Mouse (Mus musculus): ENCODE data around the gene Cask. TPM values are rescaled to one million over a fixed set of nuclear protein-coding genes. Genes with fewer than 3 reads are reported as not detected.

The Cask gene
- total RNA-seq, 1 experiment from 2014 or later, result 56.8 TPM

DNA sequence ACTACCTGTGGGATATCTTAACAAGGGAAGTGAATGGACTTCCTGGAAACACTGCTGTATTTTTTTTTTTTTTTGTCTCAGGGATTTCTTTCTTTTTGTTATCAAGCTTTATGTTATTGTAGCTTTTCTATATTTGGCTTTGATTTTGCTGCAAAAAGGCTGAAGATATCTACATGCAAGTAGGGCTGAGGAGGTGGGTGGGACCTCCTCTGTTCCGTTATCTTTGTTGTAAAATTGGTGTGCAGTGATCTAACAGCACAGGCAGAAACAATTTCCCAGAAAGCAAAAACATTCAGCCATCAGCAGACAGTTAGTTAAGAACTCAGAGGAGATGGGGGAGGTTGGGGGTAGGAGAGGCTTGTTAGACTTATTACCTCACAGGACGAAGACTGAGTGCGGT is 296.7 kb downstream of the Cask start:
- ATAC-seq (ENCODE audit: extremely low read depth, insufficient number of reproducible peaks, low FRiP score, poor library complexity, severe bottlenecking), result no peak

GRCm38 (mm10) chrX:13552288-13552687 is 298.9 kb downstream of the Cask start:
- no peak for ATAC-seq (ENCODE audit: extremely low read depth, insufficient number of reproducible peaks, low FRiP score, poor library complexity, severe bottlenecking)

GRCm38 (mm10) chrX:13551566-13551965 is 299.6 kb downstream of the Cask start:
- ATAC-seq (ENCODE audit: extremely low read depth, insufficient number of reproducible peaks, low FRiP score, poor library complexity, severe bottlenecking), result no peak

DNA sequence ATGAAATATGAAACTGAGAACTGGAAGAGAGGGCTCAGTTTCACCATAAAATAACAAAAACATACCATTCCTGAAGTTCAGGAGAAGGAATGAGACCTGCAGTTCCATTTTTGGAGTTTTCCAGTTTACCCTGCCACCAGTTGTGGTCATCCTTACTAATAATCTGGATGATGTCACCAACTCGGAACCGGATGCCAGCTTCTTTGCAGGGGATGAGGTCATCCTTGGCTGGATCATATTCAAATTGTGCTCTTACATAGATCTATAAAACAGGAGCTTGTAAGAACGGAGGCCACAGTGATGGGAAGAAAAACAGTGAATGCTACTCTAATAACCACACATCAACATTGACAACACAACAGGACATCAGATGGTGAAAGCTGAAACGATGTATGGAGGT is 302.1 kb downstream of the Cask start:
- no peak for ATAC-seq (ENCODE audit: extremely low read depth, insufficient number of reproducible peaks, low FRiP score, poor library complexity, severe bottlenecking)

DNA sequence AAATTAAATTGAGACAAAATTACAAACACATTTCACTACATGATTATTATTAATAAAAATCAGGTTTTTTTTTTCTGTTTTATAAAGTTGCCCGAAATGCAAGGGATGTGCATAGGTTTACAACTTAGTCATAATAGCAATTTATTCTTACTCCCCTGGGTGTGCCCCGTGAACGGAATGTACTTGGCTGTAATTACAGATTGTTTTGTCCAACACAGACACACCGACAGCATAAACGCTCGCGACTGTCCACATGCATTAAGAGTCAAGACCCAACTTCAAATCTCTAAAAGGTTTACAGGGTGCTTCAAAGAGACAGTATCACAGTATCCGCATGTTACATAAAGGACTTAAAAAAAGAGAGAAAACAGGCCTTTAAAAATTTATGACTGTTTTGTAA is 329.9 kb downstream of the Cask start:
- ATAC-seq (ENCODE audit: extremely low read depth, insufficient number of reproducible peaks, low FRiP score, poor library complexity, severe bottlenecking), result no peak

DNA sequence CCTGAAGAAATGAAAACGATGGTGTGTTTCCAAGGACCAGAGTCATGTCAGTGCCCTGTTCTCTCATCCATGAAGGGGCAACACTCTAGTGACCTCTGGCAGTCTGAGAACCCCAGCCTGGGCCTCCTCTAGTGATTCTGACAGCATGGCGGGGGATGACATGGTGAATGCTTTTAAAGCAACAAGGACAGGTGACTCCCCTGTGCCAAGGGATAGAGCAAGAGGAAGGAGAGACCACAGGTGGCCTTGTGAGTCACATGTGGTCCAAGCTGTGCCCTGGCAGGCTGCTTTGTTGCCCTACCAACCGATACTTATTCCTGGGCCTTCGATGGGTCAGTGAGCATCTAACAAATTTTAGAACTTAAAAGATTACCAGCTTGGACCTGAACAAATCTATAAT is 330.6 kb downstream of the Cask start:
- no peak for ATAC-seq (ENCODE audit: extremely low read depth, insufficient number of reproducible peaks, low FRiP score, poor library complexity, severe bottlenecking)

GRCm38 (mm10) chrX:13519408-13519783 is 331.8 kb downstream of the Cask start:
- no peak for ATAC-seq (ENCODE audit: extremely low read depth, insufficient number of reproducible peaks, low FRiP score, poor library complexity, severe bottlenecking)

GRCm38 (mm10) chrX:13518781-13519407 is 332.3 kb downstream of the Cask start:
- ATAC-seq (ENCODE audit: extremely low read depth, insufficient number of reproducible peaks, low FRiP score, poor library complexity, severe bottlenecking), result no peak

DNA sequence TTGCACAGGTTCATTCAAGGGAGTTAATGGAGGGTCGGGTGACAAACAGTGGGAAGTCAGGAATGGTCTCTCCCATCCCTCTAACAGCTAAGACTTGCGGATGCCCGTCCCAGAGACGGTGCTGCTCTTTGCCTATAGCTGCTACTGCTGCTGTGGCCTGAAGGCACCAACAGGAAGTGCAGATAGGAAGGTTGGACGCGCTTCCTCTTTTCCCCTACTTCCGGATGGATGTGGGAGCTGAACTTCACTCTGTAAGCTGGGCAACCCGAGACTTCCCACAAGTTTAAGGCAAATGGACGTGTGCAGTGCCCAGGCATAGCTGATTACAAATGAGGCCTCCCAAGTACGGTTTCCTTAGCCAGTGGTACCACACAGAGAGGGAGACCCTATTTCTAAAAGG is 333.1 kb downstream of the Cask start:
- ATAC-seq (ENCODE audit: extremely low read depth, insufficient number of reproducible peaks, low FRiP score, poor library complexity, severe bottlenecking), result no peak

- ATAC-seq (ENCODE audit: extremely low read depth, insufficient number of reproducible peaks, low FRiP score, poor library complexity, severe bottlenecking), result peak; percentile 76; the same call in 1 of the 2 replicates
These were observed 334.7 kb downstream of the Cask start for GRCm38 (mm10) chrX:13516451-13516850.

DNA sequence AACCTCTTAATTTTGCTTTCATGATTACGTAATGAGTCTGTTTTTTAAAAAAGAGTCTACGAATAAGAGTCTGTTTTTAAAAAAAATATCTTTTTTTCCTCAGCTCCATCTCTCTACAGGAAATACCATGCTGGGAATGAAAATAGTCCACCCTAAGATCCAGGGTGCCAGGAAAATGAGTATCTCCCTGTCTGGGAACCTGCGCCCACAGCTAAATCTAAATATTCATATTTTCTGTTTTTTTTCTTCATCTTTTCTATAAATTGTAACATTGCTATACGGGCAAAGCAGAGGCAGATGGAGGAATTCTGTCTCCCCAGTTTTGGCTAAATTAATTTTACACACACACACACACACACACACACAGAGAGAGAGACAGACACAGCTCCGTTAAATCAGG is 337.3 kb downstream of the Cask start:
- no peak for ATAC-seq (ENCODE audit: extremely low read depth, insufficient number of reproducible peaks, low FRiP score, poor library complexity, severe bottlenecking)

- ATAC-seq (ENCODE audit: extremely low read depth, insufficient number of reproducible peaks, low FRiP score, poor library complexity, severe bottlenecking), result no peak
These were observed 338.0 kb downstream of the Cask start for GRCm38 (mm10) chrX:13513127-13513526.

GRCm38 (mm10) chrX:13506376-13506775 is 344.8 kb downstream of the Cask start:
- no peak for ATAC-seq (ENCODE audit: extremely low read depth, insufficient number of reproducible peaks, low FRiP score, poor library complexity, severe bottlenecking)

- ATAC-seq (ENCODE audit: extremely low read depth, insufficient number of reproducible peaks, low FRiP score, poor library complexity, severe bottlenecking), result no peak
These were observed 346.8 kb downstream of the Cask start for GRCm38 (mm10) chrX:13504389-13504788.

DNA sequence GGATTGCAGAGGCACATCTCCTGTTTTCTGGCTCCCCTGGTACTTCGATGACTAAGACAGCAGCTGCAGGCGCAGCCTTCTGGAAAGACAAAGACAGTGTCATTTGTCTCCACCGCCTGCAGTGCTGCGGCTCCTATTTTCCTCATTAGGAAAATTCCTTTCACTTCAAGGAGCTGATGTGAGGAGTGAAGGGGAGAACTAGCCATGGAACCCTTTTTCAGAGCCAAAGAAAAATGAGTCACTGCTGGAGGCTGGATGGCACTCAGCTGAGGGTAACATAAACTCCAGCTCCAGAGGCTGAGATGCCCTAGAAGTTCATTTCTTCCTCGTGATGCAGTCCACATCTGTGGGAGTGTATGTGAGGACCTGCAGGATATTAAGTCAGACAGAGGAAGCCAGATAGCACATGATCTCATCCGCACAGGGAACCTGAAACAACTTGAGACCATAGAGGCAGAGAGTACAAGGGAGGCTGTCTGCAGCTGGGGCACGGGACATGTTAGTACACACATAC is 348.2 kb downstream of the Cask start:
- no peak for ATAC-seq (ENCODE audit: extremely low read depth, insufficient number of reproducible peaks, low FRiP score, poor library complexity, severe bottlenecking)

- ATAC-seq (ENCODE audit: extremely low read depth, insufficient number of reproducible peaks, low FRiP score, poor library complexity, severe bottlenecking), result no peak
These were observed 350.9 kb downstream of the Cask start for GRCm38 (mm10) chrX:13500284-13500683.

GRCm38 (mm10) chrX:13494892-13495703 is 356.1 kb downstream of the Cask start:
- ATAC-seq (ENCODE audit: extremely low read depth, insufficient number of reproducible peaks, low FRiP score, poor library complexity, severe bottlenecking), result no peak

GRCm38 (mm10) chrX:13492922-13493321 is 358.2 kb downstream of the Cask start:
- no peak for ATAC-seq (ENCODE audit: extremely low read depth, insufficient number of reproducible peaks, low FRiP score, poor library complexity, severe bottlenecking)

DNA sequence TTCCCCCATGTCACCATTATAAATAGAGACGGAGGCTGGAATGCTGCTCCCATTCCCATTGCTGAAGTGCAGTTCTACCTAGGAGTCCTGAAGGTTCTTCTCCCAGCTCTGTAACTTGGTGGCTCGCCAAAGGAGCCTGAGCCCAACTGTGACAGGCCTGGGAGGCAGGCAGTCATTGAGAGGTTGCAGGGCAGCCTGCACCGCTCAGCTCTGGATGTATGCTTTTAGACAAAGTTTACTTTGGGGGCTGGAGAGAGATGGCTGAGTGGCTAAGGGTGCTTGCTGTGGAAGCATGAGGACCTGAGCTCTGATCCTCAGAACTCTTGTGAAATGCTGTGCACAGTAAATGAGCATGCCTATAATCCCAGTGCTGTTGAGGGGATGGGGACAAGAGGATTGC is 360.2 kb downstream of the Cask start:
- no peak for ATAC-seq (ENCODE audit: extremely low read depth, insufficient number of reproducible peaks, low FRiP score, poor library complexity, severe bottlenecking)

GRCm38 (mm10) chrX:13489761-13490160 is 361.4 kb downstream of the Cask start:
- no peak for ATAC-seq (ENCODE audit: extremely low read depth, insufficient number of reproducible peaks, low FRiP score, poor library complexity, severe bottlenecking)

Data from neutrophil, adult 5-6 weeks (primary cell).